Mouse (Mus musculus): ENCODE measurements around the gene Gcnt2. TPM values are rescaled to one million over a fixed set of nuclear protein-coding genes. Genes with fewer than 3 reads are reported as not detected.
"Not testable (repeated sequence)": the region's sequence is repeated elsewhere in the genome, so short reads cannot be mapped to it uniquely, and the experiment has no call there.

The Gcnt2 gene
- polyA plus RNA-seq, 1 experiment: 5.3 TPM

DNA sequence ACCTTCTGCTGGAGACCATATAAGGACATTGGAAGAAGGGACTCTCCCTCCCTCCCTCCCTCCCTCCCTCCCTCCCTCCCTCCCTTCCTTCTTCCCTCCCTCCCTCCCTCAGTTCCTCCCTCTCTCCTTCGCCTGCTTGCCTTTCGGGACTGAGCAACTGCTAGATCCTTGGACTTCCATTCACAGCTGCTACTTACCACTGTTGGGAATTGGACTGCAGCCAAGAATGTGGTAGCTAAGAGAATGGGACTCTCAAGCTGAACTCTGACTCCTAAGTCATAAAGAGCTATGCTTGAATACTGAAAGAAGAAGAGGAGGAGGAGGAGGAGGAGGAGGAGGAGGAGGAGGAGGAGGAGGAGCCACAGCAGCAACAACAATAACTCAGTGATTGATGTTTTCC lies 72.3 kb downstream of the Gcnt2 start:
- not testable (repeated sequence) for H3K4me3 ChIP-seq (ENCODE audit: insufficient read depth, low read depth, low read length); H3K27ac ChIP-seq (replicated peaks; ENCODE audit: low read depth, low read length); H3K4me1 ChIP-seq (ENCODE audit: control insufficient read depth, insufficient read depth, insufficient read length, low read length)

DNA sequence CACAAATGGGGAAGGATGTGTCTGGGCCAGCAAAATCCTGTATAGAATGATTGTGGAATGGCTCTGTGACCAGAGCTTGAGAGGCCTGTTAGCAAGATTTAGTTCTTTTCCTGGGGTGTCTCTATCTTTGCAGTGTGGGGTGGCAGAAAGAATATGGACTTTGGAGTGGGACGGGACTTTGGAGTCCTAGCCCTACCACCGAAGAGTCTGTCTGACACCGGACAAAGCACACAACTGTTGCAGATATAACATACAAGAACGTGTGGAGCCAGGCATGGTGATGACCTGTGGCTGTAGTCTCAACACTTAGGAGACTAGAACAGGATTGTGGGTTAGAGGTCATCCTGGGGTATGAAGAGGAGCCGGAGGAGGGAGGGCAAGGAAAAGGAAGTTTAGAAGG lies 73.0 kb downstream of the Gcnt2 start:
- Histone ChIP-seq H3K27ac (replicated peaks; ENCODE audit: low read depth, low read length) (0 out of 2 replicates have a peak overlapping the region, but pooled peaks have one; percentile 28), H3K4me1 (ENCODE audit: control insufficient read depth, insufficient read depth, insufficient read length, low read length) (peaks cover 4% of the 10 kb centered on the region; the same call in 1 of the 2 replicates), H3K4me3 (ENCODE audit: insufficient read depth, low read depth, low read length) (no peak overlapping the region)

DNA sequence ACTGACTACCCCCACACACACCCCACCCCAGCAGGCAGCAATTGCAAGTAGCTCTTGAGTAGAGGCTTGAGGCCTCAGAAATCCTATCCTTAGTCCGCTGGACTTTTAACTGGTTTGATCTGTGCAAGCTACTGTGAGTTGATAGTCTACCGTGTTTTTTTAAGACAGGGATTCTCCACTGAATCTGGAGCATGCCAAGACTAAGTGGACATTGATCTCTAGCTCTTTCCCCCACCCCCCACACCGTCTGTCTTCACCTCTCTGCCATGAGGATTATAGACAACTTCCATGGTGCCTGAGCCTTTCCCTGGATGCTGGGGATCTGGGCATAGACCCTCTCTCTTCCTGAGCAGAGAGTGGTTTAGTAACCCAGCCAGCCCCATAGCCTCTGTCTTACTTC lies 74.8 kb downstream of the Gcnt2 start:
- H3K4me3 ChIP-seq (ENCODE audit: insufficient read depth, low read depth, low read length): no peak overlapping the region
- H3K27ac ChIP-seq (replicated peaks; ENCODE audit: low read depth, low read length): no peak overlapping the region
- 0 out of 2 replicates have a peak, but pooled peaks cover 5% of the 10 kb centered on the region for H3K4me1 ChIP-seq (ENCODE audit: control insufficient read depth, insufficient read depth, insufficient read length, low read length)

DNA sequence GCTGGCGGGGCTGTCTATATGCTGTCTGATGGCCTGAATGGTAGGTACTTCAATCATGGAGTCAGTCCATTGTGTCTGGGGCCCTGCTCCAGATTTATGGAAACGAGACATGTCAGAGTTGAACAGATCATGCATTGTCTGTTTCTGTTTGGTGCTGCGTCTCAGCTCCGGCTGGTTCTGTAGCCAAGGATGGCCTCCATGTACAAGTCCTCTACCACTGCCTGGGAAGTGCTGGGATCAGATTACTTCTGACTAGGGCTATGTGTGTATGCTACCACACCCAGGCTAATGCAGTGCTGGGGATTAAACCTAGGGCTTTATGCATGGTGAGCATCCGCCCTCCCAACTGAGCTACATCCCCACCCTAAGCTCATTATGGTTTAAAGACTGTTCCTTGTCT lies 78.0 kb downstream of the Gcnt2 start:
- no peak overlapping the region for H3K27ac ChIP-seq (replicated peaks; ENCODE audit: low read depth, low read length)
- H3K4me3 ChIP-seq (ENCODE audit: insufficient read depth, low read depth, low read length): no peak overlapping the region
- peaks cover 10% of the 10 kb centered on the region for H3K4me1 ChIP-seq (ENCODE audit: control insufficient read depth, insufficient read depth, insufficient read length, low read length)

DNA sequence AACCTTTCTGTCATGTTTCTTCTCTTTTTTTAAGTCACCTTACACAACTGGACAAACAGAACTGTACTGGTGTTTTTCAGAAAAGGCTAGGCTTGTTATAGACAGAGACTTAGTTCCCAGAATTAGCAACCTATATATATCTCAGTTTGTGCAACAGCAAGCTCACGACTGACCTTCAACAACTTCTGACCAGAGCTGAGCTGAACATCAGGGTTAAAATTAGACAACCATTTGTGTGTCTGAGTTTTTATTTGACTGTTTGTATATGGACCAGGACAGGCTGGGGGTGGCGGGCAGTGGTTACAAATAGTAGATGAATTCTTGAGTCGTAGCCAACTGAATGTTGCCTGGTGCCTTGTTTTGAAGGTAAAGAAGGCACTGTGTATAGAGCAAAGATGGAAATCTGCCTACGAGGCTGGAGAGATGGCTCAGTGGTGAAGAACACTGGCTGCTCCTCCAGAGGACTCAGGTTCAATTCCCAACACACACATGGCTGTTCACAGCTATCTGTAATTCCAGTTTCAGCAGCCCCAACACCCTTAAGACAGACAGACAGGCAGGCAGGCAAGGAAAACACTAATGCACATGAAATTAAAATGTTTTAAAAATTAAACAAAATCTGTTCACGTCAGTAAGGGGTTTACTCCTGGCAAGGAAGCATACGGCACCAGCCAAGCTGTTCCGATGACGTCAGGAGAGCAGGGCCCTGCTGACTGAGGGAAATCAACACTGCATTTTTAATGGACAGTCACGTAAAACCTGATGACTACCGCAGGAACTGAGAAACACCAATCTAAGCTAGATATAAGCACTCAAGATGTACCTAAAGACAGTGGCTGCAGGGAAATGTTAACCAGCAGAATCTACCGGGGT lies 79.2 kb downstream of the Gcnt2 start:
- Histone ChIP-seq H3K27ac (replicated peaks; ENCODE audit: low read depth, low read length) (peak overlapping the region; percentile 43), H3K4me1 (ENCODE audit: control insufficient read depth, insufficient read depth, insufficient read length, low read length) (peaks cover 9% of the 10 kb centered on the region), H3K4me3 (ENCODE audit: insufficient read depth, low read depth, low read length) (no peak overlapping the region)

DNA sequence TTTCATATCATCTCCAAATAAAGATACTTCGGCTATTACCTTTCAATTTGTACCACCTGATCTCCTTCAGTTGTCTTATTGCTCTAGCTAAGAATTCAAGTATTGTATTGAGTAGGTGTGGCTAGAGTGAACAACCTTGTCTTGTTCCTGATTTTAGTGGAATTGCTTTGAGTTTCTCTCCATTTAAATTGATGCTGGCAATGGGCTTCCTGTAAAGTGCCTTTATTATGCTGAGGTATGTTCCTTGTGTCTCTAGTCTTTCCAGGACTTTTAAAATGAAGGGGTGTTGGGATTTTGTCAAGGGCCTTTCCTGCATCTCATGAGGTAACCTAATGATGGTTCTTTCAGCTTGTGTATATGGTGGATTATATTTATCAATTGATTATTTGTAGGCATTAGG lies 83.5 kb downstream of the Gcnt2 start:
- Histone ChIP-seq H3K4me3 (ENCODE audit: insufficient read depth, low read depth, low read length) (no peak overlapping the region), H3K27ac (replicated peaks; ENCODE audit: low read depth, low read length) (no peak overlapping the region), H3K4me1 (ENCODE audit: control insufficient read depth, insufficient read depth, insufficient read length, low read length) (peaks cover 19% of the 10 kb centered on the region)

DNA sequence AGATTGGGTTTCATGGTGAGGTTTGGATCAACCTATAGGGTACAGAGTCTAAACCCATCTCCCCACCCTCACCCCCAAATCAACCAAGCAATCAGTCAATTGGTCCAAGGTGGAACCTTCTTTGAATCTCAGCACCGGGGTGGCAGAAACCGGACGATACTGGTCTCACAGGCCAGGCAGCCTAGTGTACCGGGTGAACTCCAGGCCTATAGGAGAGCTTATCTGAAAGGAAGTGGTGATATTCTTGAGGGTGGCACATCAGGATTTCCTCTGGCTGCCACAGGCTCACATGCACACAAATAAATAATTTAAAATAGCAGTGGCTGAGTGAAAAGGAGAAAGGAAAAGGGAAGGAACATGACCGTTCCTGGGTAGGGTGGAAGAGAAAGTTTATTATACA lies 84.4 kb downstream of the Gcnt2 start:
- Histone ChIP-seq H3K27ac (replicated peaks; ENCODE audit: low read depth, low read length) (no peak overlapping the region), H3K4me1 (ENCODE audit: control insufficient read depth, insufficient read depth, insufficient read length, low read length) (peaks cover 19% of the 10 kb centered on the region), H3K4me3 (ENCODE audit: insufficient read depth, low read depth, low read length) (no peak overlapping the region)

DNA sequence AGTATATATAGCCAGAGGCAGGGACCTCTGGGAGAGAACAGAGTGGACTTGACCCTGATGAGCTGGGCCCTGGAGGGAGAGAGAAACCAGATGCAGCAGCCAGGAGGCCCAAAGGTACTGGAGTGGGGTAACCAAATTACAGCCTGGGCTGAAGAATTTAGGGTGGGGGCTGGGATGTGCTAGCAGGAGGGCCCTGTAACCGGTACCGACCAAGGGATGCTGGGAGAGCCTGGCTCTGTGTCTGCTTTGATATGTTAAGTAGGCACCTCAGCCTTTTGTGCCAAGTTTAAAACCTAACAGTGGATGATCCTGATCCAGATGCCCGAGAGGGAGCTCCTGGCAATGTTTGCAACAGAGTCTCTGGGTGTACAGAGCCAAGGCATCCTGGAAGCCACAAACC lies 84.8 kb downstream of the Gcnt2 start:
- Histone ChIP-seq H3K4me3 (ENCODE audit: insufficient read depth, low read depth, low read length) (no peak overlapping the region), H3K4me1 (ENCODE audit: control insufficient read depth, insufficient read depth, insufficient read length, low read length) (peaks cover 19% of the 10 kb centered on the region), H3K27ac (replicated peaks; ENCODE audit: low read depth, low read length) (no peak overlapping the region)

DNA sequence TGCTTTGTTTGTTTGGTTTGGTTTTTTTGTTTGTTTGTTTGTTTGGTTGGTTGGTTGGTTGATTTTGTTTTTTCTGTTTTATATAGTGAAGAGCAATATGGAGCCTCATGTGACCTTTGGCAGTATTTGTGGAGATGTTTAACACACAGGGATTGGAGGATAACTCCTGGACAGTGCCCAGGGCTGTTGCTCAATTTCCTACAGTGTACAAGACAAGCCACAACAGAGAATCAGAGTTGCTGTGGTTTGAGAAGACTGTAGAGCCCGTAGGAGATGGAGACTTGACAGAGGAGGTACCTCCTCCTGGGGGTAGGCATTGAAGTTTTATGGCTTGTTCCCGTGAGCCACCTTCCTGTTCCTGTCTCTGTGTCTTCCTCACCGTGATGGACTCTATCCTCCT lies 87.0 kb downstream of the Gcnt2 start:
- Histone ChIP-seq H3K4me3 (ENCODE audit: insufficient read depth, low read depth, low read length) (no peak overlapping the region), H3K4me1 (ENCODE audit: control insufficient read depth, insufficient read depth, insufficient read length, low read length) (peaks cover 14% of the 10 kb centered on the region), H3K27ac (replicated peaks; ENCODE audit: low read depth, low read length) (no peak overlapping the region)

DNA sequence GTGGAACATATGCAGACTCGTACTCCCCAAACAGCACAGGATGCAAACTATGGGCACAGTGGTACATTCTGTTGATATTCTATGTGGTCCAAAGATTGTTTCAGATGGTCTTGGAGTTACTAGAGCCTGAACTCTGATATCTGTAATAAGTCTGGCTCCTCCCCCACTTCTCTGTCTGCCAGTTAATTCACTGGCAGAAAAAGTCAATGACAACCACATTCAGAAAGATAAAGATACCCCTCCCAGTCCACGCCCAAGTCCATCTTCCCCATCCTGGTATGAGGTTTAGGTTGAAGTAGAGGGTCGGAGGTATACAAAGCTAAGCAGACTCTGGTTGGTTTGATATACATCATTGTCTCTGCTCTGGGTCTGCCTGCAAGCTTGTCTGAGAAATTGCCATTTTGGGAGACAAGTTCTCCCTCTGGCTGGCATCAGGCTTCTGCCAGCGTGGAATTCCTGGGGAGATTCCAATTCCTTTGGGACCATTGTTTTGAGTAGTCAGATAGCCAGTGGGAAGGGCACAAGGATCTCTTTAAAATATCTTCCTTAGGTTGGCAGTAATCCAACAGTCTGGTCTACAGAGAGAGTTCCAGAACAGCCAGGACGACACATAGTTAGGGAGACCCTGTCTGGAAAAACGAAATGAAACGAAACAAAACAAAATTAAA lies 88.1 kb downstream of the Gcnt2 start:
- Histone ChIP-seq H3K27ac (replicated peaks; ENCODE audit: low read depth, low read length) (no peak overlapping the region; the same call in 1 of the 2 replicates), H3K4me3 (ENCODE audit: insufficient read depth, low read depth, low read length) (no peak overlapping the region), H3K4me1 (ENCODE audit: control insufficient read depth, insufficient read depth, insufficient read length, low read length) (peaks cover 14% of the 10 kb centered on the region)

DNA sequence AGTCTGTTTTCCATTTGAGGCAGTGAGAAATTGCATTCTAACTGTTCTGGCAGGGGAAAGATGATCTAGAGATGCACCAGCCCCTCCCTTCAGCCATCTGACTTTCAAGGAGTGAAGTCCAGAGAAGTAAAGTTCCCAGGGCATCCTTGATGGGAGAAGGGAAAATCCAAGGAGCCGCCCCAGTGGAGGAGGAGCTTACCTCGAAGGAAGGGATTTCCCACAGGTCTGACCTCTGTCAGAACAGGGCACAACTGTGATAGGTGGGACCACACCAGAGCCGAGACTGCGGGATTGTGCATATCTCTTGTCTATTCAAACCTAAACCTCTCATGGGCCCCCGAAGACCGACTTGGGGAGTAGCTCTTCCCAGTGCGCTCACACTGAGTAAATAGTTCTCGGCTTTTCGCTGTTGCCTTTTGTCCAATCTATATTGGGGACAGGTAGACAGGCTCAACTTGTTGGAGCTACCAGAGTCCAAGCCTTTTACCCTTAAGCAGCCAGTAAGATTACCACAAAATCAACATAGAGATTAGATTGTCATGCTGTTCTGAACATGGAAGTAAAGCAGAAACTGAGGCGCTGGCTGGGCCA lies 91.9 kb downstream of the Gcnt2 start:
- H3K27ac ChIP-seq (replicated peaks; ENCODE audit: low read depth, low read length): no peak overlapping the region
- peaks cover 14% of the 10 kb centered on the region for H3K4me1 ChIP-seq (ENCODE audit: control insufficient read depth, insufficient read depth, insufficient read length, low read length)
- H3K4me3 ChIP-seq (ENCODE audit: insufficient read depth, low read depth, low read length): no peak overlapping the region

DNA sequence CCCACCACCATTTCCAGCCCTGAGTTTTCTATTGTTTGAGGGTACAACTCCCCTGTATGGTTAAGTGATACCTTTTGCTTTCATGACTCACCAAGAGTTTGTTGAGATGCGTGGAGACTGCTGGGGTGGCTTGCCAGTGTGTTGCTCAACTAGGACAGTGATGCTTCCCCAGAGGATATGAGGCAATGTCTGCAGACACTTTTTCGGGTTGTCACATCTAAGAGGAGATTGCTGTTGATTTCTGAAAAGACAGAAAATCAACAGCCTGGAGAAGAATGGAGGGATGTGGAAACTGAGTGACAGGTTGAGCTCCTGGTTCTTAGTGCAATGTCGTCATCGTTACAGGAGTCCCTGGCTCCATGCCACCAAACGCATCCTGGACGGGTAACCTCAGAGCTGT lies 93.7 kb downstream of the Gcnt2 start:
- no peak overlapping the region for H3K27ac ChIP-seq (replicated peaks; ENCODE audit: low read depth, low read length)
- no peak overlapping the region for H3K4me3 ChIP-seq (ENCODE audit: insufficient read depth, low read depth, low read length)
- H3K4me1 ChIP-seq (ENCODE audit: control insufficient read depth, insufficient read depth, insufficient read length, low read length): peaks cover 2% of the 10 kb centered on the region; the same call in 1 of the 2 replicates

DNA sequence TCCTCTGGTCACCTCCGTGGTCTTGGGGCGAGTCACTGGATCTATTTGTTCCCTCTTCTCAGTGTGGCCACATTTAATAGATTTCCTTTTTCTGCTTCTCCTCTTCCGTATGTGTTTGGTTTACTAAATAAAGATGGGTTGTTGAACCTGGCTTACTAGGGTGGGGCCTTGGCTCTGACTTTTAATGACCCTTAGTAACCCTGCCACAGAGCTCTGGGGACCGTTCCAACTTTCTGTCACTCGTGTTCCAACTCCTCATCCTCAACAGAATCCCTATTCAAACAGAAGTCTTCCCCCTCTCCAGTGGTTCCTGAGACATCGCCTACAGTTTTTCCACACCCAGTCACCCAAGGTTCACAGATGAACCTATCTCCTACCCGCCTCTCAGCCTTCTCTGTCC lies 96.2 kb downstream of the Gcnt2 start:
- H3K4me3 ChIP-seq (ENCODE audit: insufficient read depth, low read depth, low read length): no peak overlapping the region
- H3K4me1 ChIP-seq (ENCODE audit: control insufficient read depth, insufficient read depth, insufficient read length, low read length): no peaks in the 10 kb centered on the region; the same call in 1 of the 2 replicates

DNA sequence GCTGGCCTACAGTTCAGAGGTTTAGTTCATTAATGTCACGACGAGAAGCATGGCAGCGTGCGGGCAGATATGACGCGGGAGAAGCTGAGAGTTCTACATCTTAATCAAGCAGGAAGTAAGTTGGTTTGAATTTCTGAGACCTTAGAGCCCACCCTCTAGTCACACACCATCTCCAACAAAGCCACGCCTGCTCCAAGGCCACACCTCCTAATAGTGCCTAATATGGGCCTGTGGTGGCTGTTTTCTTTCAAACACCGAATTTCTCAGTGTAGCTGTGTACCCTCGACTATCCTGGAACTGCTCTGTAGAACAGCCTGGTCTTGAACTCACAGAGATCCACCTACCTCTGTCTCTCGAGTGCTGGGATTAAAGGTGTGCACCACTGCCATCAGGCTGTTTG lies 108.1 kb downstream of the Gcnt2 start:
- no peak overlapping the region for H3K27ac ChIP-seq (replicated peaks; ENCODE audit: low read depth, low read length)

More for the DNA sequence above, 96.2 kb downstream of the Gcnt2 start:
- H3K27ac ChIP-seq (replicated peaks; ENCODE audit: low read depth, low read length): no peak overlapping the region

DNA sequence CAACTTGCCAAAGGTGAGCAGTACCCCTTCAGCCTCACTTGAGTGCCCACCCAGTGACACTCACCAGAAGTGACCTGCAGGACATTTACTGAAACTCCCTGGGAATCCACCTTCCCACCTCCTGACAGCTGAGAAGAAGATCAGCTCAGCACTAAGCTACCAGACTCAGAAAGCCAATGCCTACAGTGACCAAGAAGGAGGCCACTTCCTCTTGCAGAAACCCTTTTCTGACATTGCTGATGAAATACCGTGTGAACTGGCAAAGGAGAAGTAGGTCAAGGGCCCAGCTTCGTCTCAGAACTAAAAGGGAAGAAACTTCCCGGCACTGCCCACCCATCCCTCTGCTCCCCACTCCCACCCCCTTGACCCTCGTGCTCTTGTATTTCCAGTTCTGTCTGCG lies 109.0 kb downstream of the Gcnt2 start:
- peaks cover 3% of the 10 kb centered on the region; the same call in 1 of the 2 replicates for H3K4me1 ChIP-seq (ENCODE audit: control insufficient read depth, insufficient read depth, insufficient read length, low read length)

More for the DNA sequence above, 108.1 kb downstream of the Gcnt2 start:
- no peak overlapping the region for H3K4me3 ChIP-seq (ENCODE audit: insufficient read depth, low read depth, low read length)
- peaks cover 3% of the 10 kb centered on the region; the same call in 1 of the 2 replicates for H3K4me1 ChIP-seq (ENCODE audit: control insufficient read depth, insufficient read depth, insufficient read length, low read length)

More for the DNA sequence above, 109.0 kb downstream of the Gcnt2 start:
- Histone ChIP-seq H3K4me3 (ENCODE audit: insufficient read depth, low read depth, low read length) (no peak overlapping the region), H3K27ac (replicated peaks; ENCODE audit: low read depth, low read length) (no peak overlapping the region)

All from brown adipose tissue, adult 24 weeks (tissue).